Mouse (Mus musculus) forebrain, embryonic 12.5 days (tissue): ENCODE data around the gene Ift20. TPM values are rescaled to one million over a fixed set of nuclear protein-coding genes. Genes with fewer than 3 reads are reported as not detected.
"Not testable (repeated sequence)": the region's sequence is repeated elsewhere in the genome, so short reads cannot be mapped to it uniquely, and the experiment has no call there.

Experiments
- ATAC-seq: fragments of 200-750 bp; cut with Nextera tagmentation; 2 replicates; pipeline ENCODE4 v1.8.0; 2017; ENCODE audit warnings: moderate TSS enrichment; ENCODE audit not compliant: low FRiP score
- H3K27ac ChIP-seq: fragments of 300-500 bp; sonication (generic); 2 replicates; pipeline ENCODE4 v1.5.1; 2016; ENCODE audit warnings: mild to moderate bottlenecking
- H3K27me3 ChIP-seq: fragments of 300-500 bp; sonication (generic); 2 replicates; pipeline ENCODE4 v1.6.1; 2016; ENCODE audit warnings: mild to moderate bottlenecking
- H3K36me3 ChIP-seq: fragments of 300-500 bp; sonication (generic); replicated peaks from 2 replicates; pipeline ENCODE4 v1.6.1; 2016; ENCODE audit warnings: mild to moderate bottlenecking
- H3K4me1 ChIP-seq: fragments of 300-500 bp; sonication (generic); 2 replicates; pipeline ENCODE4 v1.6.1; 2016
- H3K4me2 ChIP-seq: fragments of 300-500 bp; sonication (generic); 2 replicates; pipeline ENCODE4 v1.6.1; 2016; ENCODE audit warnings: mild to moderate bottlenecking, moderate library complexity
- H3K4me3 ChIP-seq: fragments of 300-500 bp; sonication (generic); replicated peaks from 2 replicates; pipeline ENCODE4 v1.5.1; 2016; ENCODE audit warnings: mild to moderate bottlenecking
- H3K9ac ChIP-seq: fragments of 300-500 bp; sonication (generic); 2 replicates; pipeline ENCODE4 v1.6.1; 2016; ENCODE audit warnings: mild to moderate bottlenecking
- H3K9me3 ChIP-seq: fragments of 300-500 bp; sonication (generic); 2 replicates; pipeline ENCODE4 v1.6.1; 2016
- WGBS: fragments of 180-500 bp; shearing (Covaris S2); methylation state at CpG from one replicate; pipeline ENCODE4 v1.1.7; 2016; 5-methylcytosine and 5-hydroxymethylcytosine counted together
- polyA plus RNA-seq: library from polyadenylated mRNA; unstranded; fragments of >200 nt; fragmentation: Nextera tagmentation; extraction: Ambion mirVana; gene quantifications from 2 replicates; pipeline ENCODE4 v1.2.1, GENCODE M21; 2016

Gene Ift20
- polyA plus RNA-seq, 1 experiment from 2014 or later, result 97.1 TPM

DNA sequence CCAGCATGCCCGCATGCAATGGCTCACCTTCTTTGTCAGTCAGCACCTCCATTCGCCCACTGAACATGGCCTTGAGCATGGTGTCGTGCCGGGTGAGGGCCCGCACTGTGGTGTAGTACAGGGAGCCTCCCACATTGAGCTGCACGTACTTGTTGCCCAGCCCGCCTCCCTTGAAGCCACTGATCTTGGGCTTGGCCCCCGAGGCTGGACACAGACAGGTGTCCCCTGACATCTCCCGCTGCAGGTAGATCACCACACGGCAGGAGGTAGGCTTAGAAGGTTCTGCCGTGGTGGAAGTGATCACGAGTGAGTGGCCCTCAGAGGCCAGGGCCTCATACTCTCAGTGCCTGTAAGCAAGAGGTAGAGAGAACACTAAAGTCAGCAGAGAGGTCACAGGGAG lies 6.2 kb upstream of the Ift20 start:
- Histone ChIP-seq H3K27me3 (no peaks in the 10 kb centered on the region), H3K9me3 (no peaks in the 10 kb centered on the region), H3K9ac (no peak overlapping the region), H3K4me2 (no peak overlapping the region), H3K4me3 (no peak overlapping the region), H3K27ac (no peak overlapping the region), H3K36me3 (peaks cover 61% of the 10 kb centered on the region), H3K4me1 (peaks cover 7% of the 10 kb centered on the region)
- 94% methylated on average over 12 of the region's 12 CpGs for WGBS
- no peak for ATAC-seq

DNA sequence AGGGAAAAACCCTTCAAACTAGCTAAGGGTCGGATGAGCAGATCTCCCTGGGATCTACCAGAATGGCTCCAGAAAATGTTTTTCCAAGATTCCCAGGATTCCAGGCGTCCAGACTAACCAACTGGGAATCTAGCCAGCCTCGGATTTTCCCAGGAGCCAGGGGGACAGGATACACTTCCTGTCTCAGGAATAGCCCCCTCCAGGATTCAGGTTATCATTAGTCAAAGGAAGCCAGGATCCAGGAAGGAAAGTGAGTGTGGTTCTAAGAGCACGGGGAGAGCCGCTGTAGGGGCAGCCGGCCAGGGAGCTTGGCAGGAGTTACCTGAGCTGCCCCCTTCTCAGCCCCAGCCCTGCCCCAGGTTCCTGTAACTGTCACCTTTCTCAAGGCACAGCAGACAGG lies 5.1 kb upstream of the Ift20 start:
- H3K27me3 ChIP-seq, result no peaks in the 10 kb centered on the region
- peaks cover 51% of the 10 kb centered on the region for H3K36me3 ChIP-seq
- peaks cover 12% of the 10 kb centered on the region for H3K4me1 ChIP-seq
- H3K4me2 ChIP-seq, result no peak overlapping the region
- ATAC-seq, result no peak
- H3K9me3 ChIP-seq, result no peaks in the 10 kb centered on the region
- WGBS, result 87% methylated on average over 6 of the region's 6 CpGs
- no peak overlapping the region for H3K27ac ChIP-seq
- no peak overlapping the region for H3K4me3 ChIP-seq
- no peak overlapping the region for H3K9ac ChIP-seq

- not testable (repeated sequence) for H3K27ac ChIP-seq, H3K9ac ChIP-seq, H3K9me3 ChIP-seq, H3K27me3 ChIP-seq, H3K4me3 ChIP-seq, H3K4me2 ChIP-seq, ATAC-seq
- Histone ChIP-seq H3K36me3 (peaks cover 46% of the 10 kb centered on the region), H3K4me1 (peaks cover 12% of the 10 kb centered on the region)
- 88% methylated on average over 10 of the region's 10 CpGs for WGBS
Observed at GRCm38 (mm10) chr11:78531515-78531914, 4.6 kb upstream of the Ift20 start.

DNA sequence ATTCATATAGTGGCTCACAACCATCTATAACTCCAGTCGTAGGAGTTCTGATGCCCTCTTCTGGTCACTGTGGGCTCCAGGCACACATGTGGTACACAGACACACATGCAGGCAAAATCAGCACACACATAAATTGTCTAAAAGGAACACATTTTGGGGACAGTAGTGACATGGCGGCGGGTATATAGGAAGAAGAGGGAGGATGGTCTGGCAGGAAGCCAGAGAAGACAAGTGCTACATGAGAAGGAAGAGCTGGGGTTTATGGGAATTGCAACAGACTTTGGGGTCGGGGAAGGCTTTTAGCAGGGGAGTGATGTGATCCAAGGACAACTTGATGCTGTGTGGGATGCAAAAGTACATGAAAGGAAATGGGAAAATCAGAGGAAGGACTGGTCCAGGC lies 1.6 kb upstream of the Ift20 start:
- no peak overlapping the region for H3K27ac ChIP-seq
- peaks cover 29% of the 10 kb centered on the region for H3K36me3 ChIP-seq
- no peaks in the 10 kb centered on the region for H3K9me3 ChIP-seq
- H3K4me3 ChIP-seq, result peak overlapping the region; percentile 68
- H3K4me2 ChIP-seq, result peak overlapping the region; percentile 83
- H3K9ac ChIP-seq, result peak overlapping the region; percentile 81; the same call in 1 of the 2 replicates
- WGBS, result 91% methylated on average over 4 of the region's 4 CpGs
- no peak for ATAC-seq
- no peaks in the 10 kb centered on the region for H3K27me3 ChIP-seq
- H3K4me1 ChIP-seq, result peaks cover 24% of the 10 kb centered on the region

GRCm38 (mm10) chr11:78535376-78536079 lies 633 bp upstream of the Ift20 start:
- WGBS, result under 1% methylated on average over 23 of the region's 23 CpGs
- ATAC-seq, result peak; percentile 13; the same call in 1 of the 2 replicates
- no peaks in the 10 kb centered on the region for H3K27me3 ChIP-seq

DNA sequence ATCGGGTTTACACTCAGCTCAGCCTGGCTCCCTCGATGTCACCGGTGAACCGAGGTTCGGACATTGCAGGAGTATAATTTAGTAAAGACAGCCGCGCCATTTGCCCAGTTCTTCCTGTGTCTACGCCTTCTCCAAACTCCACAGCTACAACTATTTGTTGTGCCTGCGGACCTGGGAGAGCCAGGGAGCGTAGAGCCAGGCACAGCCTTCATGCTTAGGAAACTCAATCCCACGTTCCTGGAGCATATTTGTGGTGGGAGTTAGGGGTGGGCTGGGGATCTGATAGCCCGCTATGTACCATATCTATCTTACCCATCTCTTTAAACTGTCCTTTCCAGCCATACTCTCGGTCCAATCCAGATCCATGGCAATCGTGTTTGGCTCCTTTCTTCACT lies 526 bp downstream of the Ift20 start:
- H3K27ac ChIP-seq, result peak overlapping the region; percentile 79
- H3K9me3 ChIP-seq, result no peaks in the 10 kb centered on the region
- H3K4me1 ChIP-seq, result peaks cover 24% of the 10 kb centered on the region
- ATAC-seq, result no peak
- peak overlapping the region; percentile 83 for H3K9ac ChIP-seq
- H3K27me3 ChIP-seq, result no peaks in the 10 kb centered on the region
- H3K36me3 ChIP-seq, result peaks cover 32% of the 10 kb centered on the region
- peak overlapping the region; percentile 68 for H3K4me3 ChIP-seq
- 4% methylated on average over 14 of the region's 14 CpGs for WGBS
- H3K4me2 ChIP-seq, result peak overlapping the region; percentile 83

More at GRCm38 (mm10) chr11:78535376-78536079, 633 bp upstream of the Ift20 start:
- peaks cover 29% of the 10 kb centered on the region for H3K36me3 ChIP-seq
- peak overlapping the region; percentile 81 for H3K9ac ChIP-seq
- H3K27ac ChIP-seq, result peak overlapping the region; percentile 89
- H3K4me1 ChIP-seq, result peaks cover 24% of the 10 kb centered on the region
- H3K4me2 ChIP-seq, result peak overlapping the region; percentile 83
- H3K9me3 ChIP-seq, result no peaks in the 10 kb centered on the region
- peak overlapping the region; percentile 68 for H3K4me3 ChIP-seq

DNA sequence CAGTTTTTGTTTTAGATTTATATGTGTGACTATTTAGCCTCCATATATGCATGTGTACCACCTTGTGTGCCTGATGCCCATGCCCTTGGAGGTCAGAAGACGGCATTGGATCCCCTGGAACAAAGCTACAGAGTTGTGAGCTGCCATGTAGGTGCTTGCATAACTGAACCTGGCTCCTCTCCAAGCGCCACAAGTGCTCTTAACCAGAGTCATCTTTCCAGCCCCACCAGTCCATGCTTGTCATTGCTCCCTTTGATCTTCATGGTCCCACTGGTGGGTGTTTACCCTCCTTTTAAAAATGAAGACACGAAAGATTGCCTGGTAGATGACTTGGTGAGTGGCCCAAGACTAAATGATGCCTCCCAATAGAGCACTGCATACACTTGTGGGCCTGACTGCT lies 4.2 kb downstream of the Ift20 start:
- H3K4me3 ChIP-seq, result no peak overlapping the region
- no peak overlapping the region for H3K27ac ChIP-seq
- H3K9me3 ChIP-seq, result no peaks in the 10 kb centered on the region
- H3K9ac ChIP-seq, result no peak overlapping the region
- peaks cover 14% of the 10 kb centered on the region for H3K4me1 ChIP-seq
- no peak overlapping the region for H3K4me2 ChIP-seq
- no peaks in the 10 kb centered on the region for H3K27me3 ChIP-seq
- peaks cover 56% of the 10 kb centered on the region for H3K36me3 ChIP-seq
- ATAC-seq, result no peak
- 87% methylated on average over 3 of the region's 3 CpGs for WGBS

- H3K4me3 ChIP-seq, result no peak overlapping the region
- no peak for ATAC-seq
- H3K9me3 ChIP-seq, result no peaks in the 10 kb centered on the region
- H3K36me3 ChIP-seq, result peaks cover 45% of the 10 kb centered on the region
- no peak overlapping the region for H3K27ac ChIP-seq
- H3K4me2 ChIP-seq, result no peak overlapping the region
- peaks cover 16% of the 10 kb centered on the region for H3K4me1 ChIP-seq
- H3K9ac ChIP-seq, result no peak overlapping the region
- WGBS, result 96% methylated on average over 7 of the region's 7 CpGs
- no peaks in the 10 kb centered on the region for H3K27me3 ChIP-seq
Observed at GRCm38 (mm10) chr11:78544449-78545111, 8.4 kb downstream of the Ift20 start.

GRCm38 (mm10) chr11:78545181-78545580 lies 9.0 kb downstream of the Ift20 start:
- ATAC-seq, result no peak
- WGBS, result 71% methylated on average over 8 of the region's 8 CpGs

DNA sequence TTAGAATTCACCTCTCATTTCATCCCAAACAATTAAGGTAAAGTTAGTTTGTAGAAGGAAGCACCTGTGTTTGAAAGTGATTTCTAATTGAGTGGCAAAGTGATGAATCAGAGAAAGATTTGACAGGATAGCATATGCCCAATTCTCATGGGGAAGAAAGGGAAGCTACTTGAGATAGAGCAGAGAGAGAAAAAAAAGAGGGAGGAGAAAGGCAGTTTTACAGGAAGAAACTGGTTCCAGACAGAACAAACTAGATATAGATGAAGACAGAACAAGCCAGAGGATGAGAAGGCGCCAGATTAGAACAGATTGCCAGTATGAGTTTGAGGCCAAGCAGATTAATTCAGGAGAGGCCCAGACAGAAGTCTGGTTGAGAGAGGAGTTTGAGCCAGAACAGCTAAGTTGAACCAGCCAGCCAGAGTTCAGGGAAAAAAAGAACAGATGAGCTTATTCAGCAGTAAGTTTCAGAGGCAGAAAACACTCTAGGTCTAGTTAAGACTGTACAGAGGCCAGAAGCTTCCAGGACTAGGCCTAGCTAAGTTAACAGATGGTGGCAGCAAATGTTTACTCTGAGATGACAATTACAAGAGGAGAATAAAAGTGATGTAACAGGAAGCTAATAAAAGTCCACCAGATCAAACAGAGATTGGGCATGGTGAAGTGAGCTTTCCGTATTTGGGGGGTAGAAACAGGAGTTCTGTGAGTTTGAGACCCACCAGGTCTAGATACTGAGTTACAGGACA lies 11.7 kb downstream of the Ift20 start:
- H3K4me2 ChIP-seq, result no peak overlapping the region
- H3K36me3 ChIP-seq, result peaks cover 16% of the 10 kb centered on the region
- H3K9ac ChIP-seq, result no peak overlapping the region
- H3K4me3 ChIP-seq, result no peak overlapping the region
- H3K27ac ChIP-seq, result no peak overlapping the region
- H3K9me3 ChIP-seq, result no peaks in the 10 kb centered on the region
- 85% methylated on average over 2 of the region's 2 CpGs for WGBS
- no peaks in the 10 kb centered on the region for H3K27me3 ChIP-seq
- peaks cover 26% of the 10 kb centered on the region for H3K4me1 ChIP-seq
- no peak for ATAC-seq

More at GRCm38 (mm10) chr11:78545181-78545580, 9.0 kb downstream of the Ift20 start:
- no peak overlapping the region for H3K4me3 ChIP-seq
- H3K27ac ChIP-seq, result no peak overlapping the region
- H3K9ac ChIP-seq, result no peak overlapping the region
- no peaks in the 10 kb centered on the region for H3K9me3 ChIP-seq
- H3K27me3 ChIP-seq, result no peaks in the 10 kb centered on the region
- H3K4me2 ChIP-seq, result no peak overlapping the region
- peaks cover 21% of the 10 kb centered on the region for H3K4me1 ChIP-seq
- peaks cover 39% of the 10 kb centered on the region for H3K36me3 ChIP-seq

GRCm38 (mm10) chr11:78549491-78549987 lies 13.4 kb downstream of the Ift20 start:
- peak overlapping the region; percentile 71 for H3K9ac ChIP-seq
- no peak overlapping the region for H3K27ac ChIP-seq
- H3K4me1 ChIP-seq, result peaks cover 26% of the 10 kb centered on the region
- H3K27me3 ChIP-seq, result no peaks in the 10 kb centered on the region
- no peak for ATAC-seq
- H3K4me3 ChIP-seq, result peak overlapping the region; percentile 62
- WGBS, result 19% methylated on average over 5 of the region's 5 CpGs
- H3K36me3 ChIP-seq, result peaks cover 5% of the 10 kb centered on the region
- peaks cover 4% of the 10 kb centered on the region; the same call in 1 of the 2 replicates for H3K9me3 ChIP-seq
- H3K4me2 ChIP-seq, result peak overlapping the region; percentile 63
